Mouse (Mus musculus): ENCODE results near the gene Gm28778.

DNA sequence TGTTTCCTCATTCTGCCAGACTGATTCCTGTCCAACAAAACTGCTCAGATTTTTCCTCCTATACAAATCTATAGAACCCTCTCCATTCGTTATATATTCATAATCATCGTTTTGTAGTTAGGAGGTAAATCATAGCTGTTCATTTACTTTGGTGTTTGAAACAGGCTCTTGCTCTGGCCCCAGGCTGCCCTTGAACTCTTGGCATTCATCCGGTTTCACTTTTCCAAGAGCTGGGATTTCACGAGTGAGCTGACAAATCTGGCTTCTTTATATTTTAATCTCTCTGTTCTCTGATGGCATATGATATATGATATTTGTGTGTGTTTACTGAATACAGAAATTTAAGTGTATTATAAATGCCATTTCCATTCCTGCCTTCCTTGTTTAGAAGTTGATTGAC lies 3.6 kb downstream of the Gm28778 start:
- TF ChIP-seq CTCF (IDR thresholded peaks at IDR 0.05; ENCODE audit: borderline replicate concordance, insufficient read depth, low read depth, low read length) (no peak), POLR2A (IDR thresholded peaks at IDR 0.05; ENCODE audit: borderline replicate concordance, insufficient read depth, low read length) (no peak)

Data from cerebellum, adult 2 months (tissue).